Mouse (Mus musculus) gonadal fat pad, adult 2 months (tissue): ENCODE data around the gene Dstn. TPM values are rescaled to one million over a fixed set of nuclear protein-coding genes. Genes with fewer than 3 reads are reported as not detected.

Source experiments
- polyA plus RNA-seq: library from polyadenylated mRNA; depleted of rRNA; stranded (reverse); fragments of >200 nt; gene quantifications from 2 replicates; pipeline ENCODE4 v1.2.3, GENCODE M21; 2012; rRNA removed

Gene Dstn
- polyA plus RNA-seq, 1 experiment, result 64.9 TPM

Other genes with a start within 250 kb of the Dstn start
- gene Bfsp1, start 52.1 kb upstream of the Dstn start, polyA plus RNA-seq, result 0.95 and 1.2 TPM in 2 replicates
- gene Rrbp1, start 95.9 kb downstream of the Dstn start, polyA plus RNA-seq, result 97.0 and 129 TPM in 2 replicates
- 1.1 TPM in 1 of 2 replicates, not detected in the other for gene Banf2, start 117.7 kb downstream of the Dstn start, polyA plus RNA-seq